Mouse (Mus musculus) cortical plate, adult 2 months (tissue): Measurements from ENCODE around the gene Klhl26.

Experiments
- CTCF ChIP-seq: fragments of 200-500 bp; IDR thresholded peaks from 2 replicates; pipeline ENCODE4 v1.5.1; 2011; ENCODE audit warnings: mild to moderate bottlenecking, control low read depth, low read length; ENCODE audit not compliant: insufficient read depth; ENCODE audit errors: extremely low read depth
- POLR2A ChIP-seq: fragments of 200-500 bp; IDR thresholded peaks from 2 replicates; pipeline ENCODE4 v1.6.1; 2011; ENCODE audit warnings: mild to moderate bottlenecking, low read length, control low read depth; ENCODE audit not compliant: insufficient read depth; ENCODE audit errors: extremely low read depth

DNA sequence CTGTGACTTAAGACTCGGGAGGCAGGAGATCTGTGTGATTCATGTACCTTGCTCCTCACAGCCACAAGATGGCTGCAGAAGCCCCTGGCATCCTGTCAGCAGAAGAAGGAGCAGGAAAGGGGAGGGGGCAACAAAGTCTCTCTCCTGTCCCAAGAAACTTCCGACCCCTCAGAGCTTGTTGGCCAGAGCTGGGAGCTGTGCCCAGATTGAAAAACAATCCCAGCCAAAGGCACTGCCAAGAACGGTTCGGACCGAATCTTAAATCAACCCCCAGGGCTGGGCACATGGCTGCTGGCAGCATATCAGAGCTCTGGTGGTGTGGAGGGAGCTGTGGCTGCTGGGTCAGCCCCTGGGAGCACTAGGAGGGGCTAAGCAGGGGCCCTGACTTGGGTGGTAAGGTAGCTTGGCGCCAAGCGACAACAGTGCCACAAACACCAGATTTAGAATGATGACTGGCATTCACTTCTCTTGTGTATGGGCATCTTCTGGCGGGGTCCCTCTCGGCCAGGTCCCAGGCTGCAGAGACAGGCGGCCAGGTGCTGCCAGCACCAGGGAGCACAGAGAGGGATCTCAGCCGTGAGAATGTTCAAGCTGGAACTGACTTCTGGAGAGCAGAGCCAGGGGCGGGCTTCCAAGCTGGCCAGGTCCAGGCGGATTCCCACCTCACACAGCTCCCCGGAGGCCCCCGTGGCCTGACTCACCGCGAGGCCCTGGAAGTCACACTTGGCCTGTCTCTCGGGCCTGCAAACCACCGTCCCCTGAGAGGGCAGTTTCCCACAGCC is 28.9 kb downstream of the Klhl26 start:
- TF ChIP-seq POLR2A = no peak
- TF ChIP-seq CTCF = no peak
